ENCODE assay signal across 8 mouse cellular contexts in the genomic region with DNA sequence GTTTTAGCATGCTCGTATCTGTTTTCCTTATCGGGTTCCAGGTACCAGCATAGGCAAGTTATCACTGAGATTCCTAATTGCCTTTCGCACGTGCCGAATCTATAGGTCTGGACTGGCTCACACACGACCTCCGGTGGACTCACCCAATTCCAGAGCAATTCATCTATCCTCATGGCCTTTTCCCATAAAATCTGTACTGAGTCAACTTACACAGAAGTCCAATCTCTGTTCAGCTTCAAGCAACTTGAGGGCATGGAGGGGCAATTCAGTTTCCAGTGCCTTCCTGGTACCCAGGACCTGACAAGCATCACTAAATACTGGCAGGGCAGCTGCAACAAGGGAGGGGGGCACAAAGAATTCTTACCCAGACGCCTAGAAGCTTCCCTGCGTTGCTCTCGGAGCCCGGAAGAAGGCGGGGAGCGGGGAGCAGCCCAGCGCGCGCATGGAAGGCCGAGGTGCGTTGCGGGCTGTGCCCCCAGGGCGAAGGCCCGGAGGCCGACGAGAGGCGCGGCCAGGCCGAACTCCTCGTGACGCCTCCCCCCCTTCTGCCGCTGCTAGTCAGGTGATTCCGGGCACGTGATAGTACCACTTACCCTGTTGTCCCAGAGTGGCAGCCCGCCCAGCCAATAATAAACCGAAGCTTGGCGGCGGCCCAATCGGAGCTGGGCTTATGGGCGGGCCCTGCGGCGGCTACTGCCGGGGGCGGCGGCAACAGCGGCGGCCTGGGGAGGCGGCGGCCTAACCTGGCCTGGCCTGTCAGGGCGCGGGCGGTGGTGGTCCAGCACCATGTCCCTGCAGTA. TPM values are rescaled to one million over a fixed set of nuclear protein-coding genes. Genes with fewer than 3 reads are reported as not detected.
A peak's percentile ranks its signal among the peaks of the same experiment; 100 is the strongest.
DNase-seq lines count a peak whose midpoint lies in the region; ATAC-seq and TF ChIP-seq lines count a peak whose summit lies in the region.

A gene (plus strand): TSS at position 699 of the 800 bp plus-strand sequence.

- peaks cover 32% of the 10 kb centered on the region for H3K36me3 ChIP-seq in embryonic facial prominence, embryonic 13.5 days
- H3K36me3 ChIP-seq in heart, adult 2 months (ENCODE audit: control insufficient read depth, insufficient read depth, low read length): peaks cover 29% of the 10 kb centered on the region
- peaks cover 37% of the 10 kb centered on the region for H3K36me3 ChIP-seq in limb, embryonic 13.5 days
- H3K36me3 ChIP-seq in midbrain, embryonic 16.5 days (ENCODE audit: control insufficient read depth, insufficient read depth, low read length): peaks cover 7% of the 10 kb centered on the region

- H3K27me3 ChIP-seq in embryonic facial prominence, embryonic 13.5 days: no peaks in the 10 kb centered on the region
- no peaks in the 10 kb centered on the region for H3K27me3 ChIP-seq in heart, adult 2 months (ENCODE audit: control insufficient read depth, insufficient read depth, low read length)
- no peaks in the 10 kb centered on the region for H3K27me3 ChIP-seq in limb, embryonic 13.5 days
- H3K27me3 ChIP-seq in midbrain, embryonic 16.5 days (ENCODE audit: control insufficient read depth, insufficient read depth, low read depth, low read length): no peaks in the 10 kb centered on the region

- TF ChIP-seq EP300 in heart, adult 2 months (IDR thresholded peaks at IDR 0.05; ENCODE audit: insufficient read depth, low read depth, low read length): peak; percentile 72; the same call in 1 of the 2 replicates

- no peak for TF ChIP-seq CTCF in heart, adult 2 months (IDR thresholded peaks at IDR 0.05)

- peak; percentile 99 for ATAC-seq in embryonic facial prominence, embryonic 13.5 days (ENCODE audit: insufficient number of reproducible peaks, insufficient read depth, low FRiP score, low TSS enrichment, low read depth)
- peak; percentile 100 for ATAC-seq in limb, embryonic 13.5 days (ENCODE audit: low FRiP score, low read depth)
- ATAC-seq in midbrain, embryonic 16.5 days: peak; percentile 99

- peak; percentile 81 for TF ChIP-seq POLR2A in heart, adult 2 months (IDR thresholded peaks at IDR 0.05; ENCODE audit: insufficient read depth, low read depth, low read length)

- peaks cover 17% of the 10 kb centered on the region for H3K4me1 ChIP-seq in embryonic facial prominence, embryonic 13.5 days
- peaks cover 6% of the 10 kb centered on the region for H3K4me1 ChIP-seq in heart, adult 2 months (ENCODE audit: control insufficient read depth, insufficient read depth, low read length)
- H3K4me1 ChIP-seq in limb, embryonic 13.5 days: peaks cover 22% of the 10 kb centered on the region
- H3K4me1 ChIP-seq in midbrain, embryonic 16.5 days (ENCODE audit: control insufficient read depth, insufficient read depth, low read length): peaks cover 23% of the 10 kb centered on the region

- H3K27ac ChIP-seq in embryonic facial prominence, embryonic 13.5 days: peak within 1 kb of the TSS; percentile 85
- H3K27ac ChIP-seq in heart, adult 2 months: peak within 1 kb of the TSS; percentile 90
- peak within 1 kb of the TSS; percentile 70; the same call in 1 of the 2 replicates for H3K27ac ChIP-seq in limb, embryonic 13.5 days
- H3K27ac ChIP-seq in midbrain, embryonic 16.5 days (ENCODE audit: low read length): peak within 1 kb of the TSS; percentile 89

- H3K9me3 ChIP-seq in embryonic facial prominence, embryonic 13.5 days: no peaks in the 10 kb centered on the region
- no peaks in the 10 kb centered on the region for H3K9me3 ChIP-seq in limb, embryonic 13.5 days
- H3K9me3 ChIP-seq in midbrain, embryonic 16.5 days (replicated peaks; ENCODE audit: control insufficient read depth, low read length, poor library complexity, severe bottlenecking): no peaks in the 10 kb centered on the region

- peak within 1 kb of the TSS; percentile 99 for H3K4me3 ChIP-seq in embryonic facial prominence, embryonic 13.5 days
- peak within 1 kb of the TSS; percentile 95 for H3K4me3 ChIP-seq in heart, adult 2 months
- peak within 1 kb of the TSS; percentile 99 for H3K4me3 ChIP-seq in limb, embryonic 13.5 days
- H3K4me3 ChIP-seq in midbrain, embryonic 16.5 days (ENCODE audit: low read depth, low read length): peak within 1 kb of the TSS; percentile 100

- intact Hi-C loops in heart, adult 2 months (cut with DNase I): loop anchor here (1.0 to 10.0 kb wide), 2 partner anchors 13 to 782 kb away; a partner anchor contains a TSS

- peak; percentile 95 for DNase-seq in 3134 (ENCODE audit: extremely low read depth, insufficient read length, low spot score)
- DNase-seq in adrenal gland, postnatal 36 days: peak; percentile 100
- peak; percentile 100 for DNase-seq in heart, adult 2 months
- peak; percentile 100 for DNase-seq in kidney, adult 8-10 months
- DNase-seq in spleen, postnatal 10 days (ENCODE audit: low spot score in 2 of 2): peak; percentile 100

- peaks cover 12% of the 10 kb centered on the region for H3K79me2 ChIP-seq in heart, adult 2 months (replicated peaks; ENCODE audit: control insufficient read depth, insufficient read depth, low read length)

- H3K4me2 ChIP-seq in embryonic facial prominence, embryonic 13.5 days: peak within 1 kb of the TSS; percentile 85
- peak within 1 kb of the TSS; percentile 90 for H3K4me2 ChIP-seq in limb, embryonic 13.5 days (replicated peaks)
- peak within 1 kb of the TSS; percentile 86 for H3K4me2 ChIP-seq in midbrain, embryonic 16.5 days (ENCODE audit: low read length)

- under 1% methylated on average over 46 of the region's 49 CpGs for WGBS in embryonic facial prominence, embryonic 13.5 days
- under 1% methylated on average over 49 of the region's 49 CpGs for WGBS in heart, adult 2 months
- under 1% methylated on average over 49 of the region's 49 CpGs for WGBS in limb, embryonic 13.5 days
- WGBS in midbrain, embryonic 16.5 days: under 1% methylated on average over 49 of the region's 49 CpGs

- H3K9ac ChIP-seq in embryonic facial prominence, embryonic 13.5 days: peak within 1 kb of the TSS; percentile 98
- H3K9ac ChIP-seq in heart, adult 2 months (ENCODE audit: low read depth, low read length): peak within 1 kb of the TSS; percentile 99
- peak within 1 kb of the TSS; percentile 95 for H3K9ac ChIP-seq in limb, embryonic 13.5 days
- H3K9ac ChIP-seq in midbrain, embryonic 16.5 days (ENCODE audit: low read depth, low read length): peak within 1 kb of the TSS; percentile 97

RNA-seq across cellular contexts. Expression of the gene that starts here (rescaled TPM):
- total RNA-seq in adrenal gland, postnatal 36 days (2021): 10 to 100 TPM; 80.5 to 87.4 TPM
- 58.3 and 60.0 TPM in 2 replicates for polyA plus RNA-seq in embryonic facial prominence, embryonic 13.5 days (2015; fragmentation: Nextera tagmentation; extraction: Ambion mirVana)
- 10 to 100 TPM; 39.4 to 40.6 TPM for total RNA-seq in heart, adult 2 months (2021)
- polyA plus RNA-seq in heart, adult 2 months (2012; rRNA removed): 29.6 and 45.4 TPM in 2 replicates
- polyA plus RNA-seq in limb, embryonic 13.5 days (2015; fragmentation: Nextera tagmentation; extraction: Ambion mirVana): 52.0 and 52.7 TPM in 2 replicates
- 44.8 and 46.2 TPM in 2 replicates for polyA plus RNA-seq in midbrain, embryonic 16.5 days (2015; fragmentation: Nextera tagmentation; extraction: Ambion mirVana)

Comparison
In these comparisons a context has a peak if more than half of its experiments do, and no peak if none do; other contexts are left out.
1. Peak in every context shown above with its lines: DNase-seq, ATAC-seq, H3K4me3 ChIP-seq and H3K27ac ChIP-seq.